Mouse (Mus musculus): ENCODE measurements at regions not wholly inside any gene's neighbourhood (a gene's known extent, or its start where the extent isn't known, plus 50 kb on each side); places are given as distances from the start of the nearest gene placed in this dataset.

DNA sequence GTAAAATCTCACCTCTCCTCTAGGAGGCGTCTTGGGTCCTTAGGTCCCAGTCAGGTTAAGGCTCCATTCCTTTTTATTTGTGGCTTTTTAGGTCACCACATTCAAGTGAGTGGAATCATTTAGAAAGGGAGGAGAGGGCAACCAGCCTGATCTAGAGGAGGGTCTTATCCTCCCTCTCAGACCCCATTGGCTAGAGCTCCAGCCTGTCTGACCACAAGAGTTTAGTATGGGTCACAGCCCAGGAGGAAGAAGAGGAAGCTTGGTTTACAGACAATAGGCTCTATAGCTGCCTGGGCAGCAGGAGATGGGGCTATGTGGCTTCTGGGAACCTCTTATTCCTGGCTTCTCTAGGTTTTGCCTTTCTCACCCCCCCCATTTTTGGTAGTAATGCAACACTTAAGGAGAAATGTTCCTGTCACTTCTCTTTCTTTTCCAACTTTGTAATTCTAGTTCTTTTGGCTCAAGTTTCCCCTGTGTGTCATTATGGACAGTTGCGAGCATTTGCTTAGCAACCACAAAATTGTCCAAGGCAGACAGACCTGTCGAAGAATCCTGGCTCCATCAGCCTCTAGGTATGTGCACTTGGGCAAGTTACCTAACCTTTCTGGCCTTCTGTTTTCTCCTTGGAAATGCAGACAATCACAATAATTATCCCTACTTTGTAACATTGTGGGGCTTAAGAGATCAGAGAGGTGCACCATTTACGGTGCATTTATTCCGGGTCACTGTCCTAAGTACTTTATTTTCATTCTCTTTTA is 59.5 kb upstream of the Adra1b start:
- peak in 1 of 2 experiments; percentile 61; a peak in 3 of 4 replicates for TF ChIP-seq CTCF (conservative IDR thresholded peaks at IDR 0.05 in 1 of 2, IDR thresholded peaks at IDR 0.05 in 1 of 2; ENCODE audit: low read depth in 2 of 2, low read length in 2 of 2)
- no peak for TF ChIP-seq GABPA (IDR thresholded peaks at IDR 0.05; ENCODE audit: insufficient replicate concordance, low read depth, low read length)
- TF ChIP-seq POLR2AphosphoS2 (IDR thresholded peaks at IDR 0.05; ENCODE audit: low read depth, low read length), result no peak
- peak; percentile 38 for TF ChIP-seq RAD21 (IDR thresholded peaks at IDR 0.05; ENCODE audit: low read depth, low read length)
- no peak for TF ChIP-seq NRF1 (IDR thresholded peaks at IDR 0.05; ENCODE audit: low read depth, low read length)
- no peak for TF ChIP-seq ZMIZ1 (IDR thresholded peaks at IDR 0.05; ENCODE audit: low read depth, low read length)
- TF ChIP-seq UBTF (IDR thresholded peaks at IDR 0.05; ENCODE audit: low read depth, low read length), result no peak
- TF ChIP-seq MAX (IDR thresholded peaks at IDR 0.05; ENCODE audit: low read length), result no peak
- TF ChIP-seq HCFC1 (IDR thresholded peaks at IDR 0.05; ENCODE audit: low read depth, low read length), result no peak

Data from CH12.LX (cell line).